Mouse (Mus musculus) spleen, adult 12 weeks (tissue): ENCODE measurements around the gene Ccr9.

ENCODE experiments used
- DNase-seq: peaks from one replicate; pipeline ENCODE4 v3.0.0; 2022; ENCODE audit warnings: low spot score

Ccr9 gene

DNA sequence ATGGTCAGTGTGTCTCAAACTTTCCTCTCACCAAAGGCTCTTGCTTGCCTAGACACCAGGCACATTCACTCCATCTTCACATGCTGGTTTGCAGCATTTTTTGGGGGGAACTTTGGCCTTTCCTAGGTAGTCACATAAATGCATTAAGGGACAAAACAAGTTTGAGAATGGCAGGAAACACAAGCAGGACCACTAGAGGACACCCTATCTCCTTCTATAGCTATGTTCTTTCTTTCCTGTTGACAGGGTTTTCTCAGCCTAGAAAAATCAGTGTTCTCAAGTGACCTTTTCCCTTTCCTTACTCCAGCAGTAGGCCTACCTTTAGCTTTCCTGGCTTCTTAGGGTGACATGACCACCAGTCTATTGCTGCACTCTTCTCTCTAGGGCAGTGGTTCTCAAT is 124.7 kb downstream of the Ccr9 start:
- no peak for DNase-seq

DNA sequence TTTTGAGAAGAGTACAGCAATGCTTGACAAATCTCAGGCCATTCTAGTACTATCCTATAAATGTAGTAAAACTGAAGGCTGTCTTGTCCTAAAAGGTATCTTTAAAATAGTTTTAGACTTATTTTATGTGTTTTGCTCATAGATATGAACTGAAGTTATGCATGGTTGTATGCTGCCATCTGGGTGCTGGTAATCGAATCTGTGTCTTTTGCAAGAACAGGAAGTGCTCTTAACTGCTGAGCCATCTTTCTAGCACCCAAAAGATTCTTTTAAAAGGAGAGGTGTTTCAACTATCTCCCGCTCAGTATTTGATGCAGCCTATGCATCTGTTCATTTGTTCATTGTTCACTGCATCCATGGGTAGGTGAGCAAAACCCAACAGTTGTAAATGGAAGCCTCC is 127.0 kb downstream of the Ccr9 start:
- DNase-seq: no peak

DNA sequence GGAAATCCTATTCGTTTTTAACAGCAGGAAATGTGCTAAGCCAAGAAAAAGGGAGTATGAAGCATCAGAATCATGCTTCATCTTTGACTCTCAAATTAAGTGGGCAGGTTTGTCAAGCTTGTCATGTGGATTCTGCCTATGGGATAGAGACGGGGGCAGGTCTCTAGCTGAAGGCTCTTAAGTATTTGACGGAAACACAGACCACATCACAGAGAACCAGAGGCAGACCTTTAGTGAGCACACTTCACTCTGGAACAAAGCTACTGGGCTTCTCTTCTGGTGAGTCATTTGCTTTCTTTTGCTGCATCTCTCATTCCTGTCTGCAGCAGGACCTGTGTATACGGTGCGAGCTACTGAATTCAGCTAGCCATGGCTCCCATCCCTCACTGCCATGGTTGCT is 128.0 kb downstream of the Ccr9 start, which contains the start of gene Cxcr6:
TSS of gene Cxcr6 (plus strand) at position 209 of the 400 bp plus-strand sequence.
- no peak for DNase-seq

DNA sequence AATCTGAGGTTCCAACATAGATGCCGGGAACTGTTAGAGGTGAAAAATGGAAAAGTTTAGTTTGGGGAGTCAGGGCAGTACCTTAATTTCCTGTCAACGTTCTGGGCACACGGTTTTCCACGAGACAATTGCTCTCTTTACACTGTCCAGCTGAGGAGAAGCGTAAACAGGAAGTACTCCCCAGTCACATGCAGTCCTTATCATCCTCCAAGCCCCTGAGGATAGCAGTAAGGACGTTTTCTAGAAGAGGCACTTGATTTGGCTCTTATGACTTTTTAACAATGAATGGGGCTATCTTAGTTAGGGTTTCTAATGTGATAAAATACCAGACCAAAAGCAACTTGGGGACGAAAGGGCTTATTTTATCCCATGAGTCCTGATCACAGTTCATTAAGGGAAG is 130.3 kb downstream of the Ccr9 start:
- DNase-seq: no peak

DNA sequence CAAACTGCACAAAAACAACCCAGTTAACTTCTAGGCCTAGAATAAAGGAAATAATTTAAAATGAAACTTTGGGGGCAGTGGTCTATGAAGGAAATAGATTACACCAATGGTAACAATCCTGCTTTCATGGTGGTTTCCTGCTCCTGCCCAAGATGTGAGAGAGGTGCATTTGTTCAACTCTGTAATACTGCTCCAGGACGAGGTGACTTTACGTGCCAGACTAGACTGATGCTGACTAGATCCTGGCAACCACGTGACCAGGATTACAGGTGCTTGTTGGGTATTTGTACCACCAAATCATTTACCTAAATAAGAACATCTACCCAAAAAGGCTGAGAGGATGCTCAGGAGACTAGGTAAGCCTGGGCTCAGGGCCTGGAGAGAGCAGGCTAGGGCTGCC is 133.6 kb downstream of the Ccr9 start:
- no peak for DNase-seq

DNA sequence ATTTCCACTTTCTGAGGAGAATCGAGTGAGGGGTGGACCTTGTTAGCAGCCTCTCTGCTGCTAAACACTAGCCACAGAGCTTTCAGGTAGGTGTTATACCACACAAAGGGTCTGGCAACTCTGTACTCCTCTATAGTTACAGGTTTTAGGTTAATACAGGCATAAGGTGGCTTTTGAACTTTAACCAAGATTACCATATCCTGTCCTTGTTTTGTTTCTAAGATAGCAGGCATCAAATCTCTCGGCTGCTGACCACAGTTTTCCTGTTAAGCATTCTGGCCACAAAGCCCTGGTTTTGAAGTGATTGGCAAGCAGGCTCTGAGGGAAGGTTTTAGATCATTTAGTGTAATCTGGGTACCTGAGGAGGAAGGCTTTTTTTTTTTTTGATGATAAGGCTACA is 136.1 kb downstream of the Ccr9 start:
- DNase-seq: no peak

DNA sequence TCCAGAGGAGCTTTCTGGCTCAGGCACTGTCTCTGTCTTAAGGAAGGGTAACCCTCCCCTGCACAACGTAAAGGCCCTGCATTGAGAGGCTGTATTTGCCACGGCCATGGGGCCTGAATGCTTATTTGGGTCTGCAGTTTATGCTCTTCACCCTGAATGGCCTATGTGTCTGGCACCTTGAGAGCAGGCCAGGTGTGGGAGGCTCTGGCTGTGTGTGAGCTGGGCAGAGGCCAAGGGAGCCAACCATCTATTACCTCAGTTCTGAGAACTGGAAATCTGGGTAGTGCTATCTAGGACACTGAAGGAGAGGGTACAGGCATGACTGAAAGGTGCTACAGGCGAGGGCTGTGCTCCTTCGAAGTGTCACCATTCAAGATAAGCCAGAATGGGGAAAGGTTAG is 136.6 kb downstream of the Ccr9 start:
- DNase-seq: no peak

DNA sequence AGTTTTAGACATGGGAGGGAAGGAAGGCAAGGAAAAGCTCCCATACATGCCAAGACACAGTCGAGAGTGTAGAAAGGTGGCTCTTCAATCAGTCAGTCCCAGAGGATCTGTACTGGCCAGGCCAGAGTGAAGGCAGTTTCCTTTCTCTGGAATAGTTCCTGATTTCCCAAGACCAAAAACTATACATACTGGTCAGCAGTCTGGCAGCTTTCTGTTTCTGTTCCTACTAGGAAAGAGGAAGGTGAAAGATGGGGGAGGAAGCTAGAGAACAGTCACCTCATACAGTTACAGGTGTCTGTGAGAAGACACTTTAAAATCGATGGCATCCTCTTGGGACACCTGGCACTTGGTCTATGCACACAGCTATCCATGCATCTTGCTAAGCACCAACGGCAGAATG is 137.2 kb downstream of the Ccr9 start:
- DNase-seq: no peak

DNA sequence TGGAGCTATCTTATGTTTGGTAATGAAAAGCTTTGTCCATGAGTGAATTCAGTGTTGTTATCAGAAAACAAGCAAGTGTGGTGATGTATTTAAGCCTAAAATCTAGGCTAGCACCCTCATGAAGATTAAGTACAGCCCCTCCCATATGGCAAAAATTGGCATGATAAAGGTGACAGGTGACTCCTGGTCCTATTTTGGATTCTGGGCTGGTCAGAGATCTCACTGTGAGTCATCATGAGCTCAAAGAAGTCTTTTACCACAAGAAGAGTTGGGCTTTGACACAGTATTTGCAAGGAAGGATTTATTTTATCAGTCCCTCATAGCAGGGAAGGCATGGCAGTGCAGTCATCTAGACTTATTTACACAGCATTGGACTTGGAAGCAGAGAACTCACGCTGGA is 137.8 kb downstream of the Ccr9 start:
- DNase-seq: no peak

DNA sequence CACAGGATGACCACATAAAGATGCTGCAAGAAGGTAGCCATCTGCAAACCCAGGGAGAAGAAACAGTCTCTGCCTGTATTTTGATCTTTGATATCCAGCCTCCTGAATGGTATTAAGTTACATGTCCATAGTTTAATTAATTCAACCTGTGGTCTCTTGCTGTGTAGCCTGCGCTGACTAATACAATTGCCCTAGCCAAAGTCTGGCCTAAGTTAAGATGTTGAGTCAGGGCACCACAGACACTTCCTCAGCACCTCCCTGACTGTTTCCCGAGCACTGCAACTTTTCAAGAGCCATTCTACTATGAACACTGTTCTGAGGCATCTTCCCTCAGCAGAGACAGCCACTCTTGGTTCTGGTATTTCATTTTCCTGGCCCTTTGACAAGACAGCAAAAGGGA is 140.4 kb downstream of the Ccr9 start:
- no peak for DNase-seq

DNA sequence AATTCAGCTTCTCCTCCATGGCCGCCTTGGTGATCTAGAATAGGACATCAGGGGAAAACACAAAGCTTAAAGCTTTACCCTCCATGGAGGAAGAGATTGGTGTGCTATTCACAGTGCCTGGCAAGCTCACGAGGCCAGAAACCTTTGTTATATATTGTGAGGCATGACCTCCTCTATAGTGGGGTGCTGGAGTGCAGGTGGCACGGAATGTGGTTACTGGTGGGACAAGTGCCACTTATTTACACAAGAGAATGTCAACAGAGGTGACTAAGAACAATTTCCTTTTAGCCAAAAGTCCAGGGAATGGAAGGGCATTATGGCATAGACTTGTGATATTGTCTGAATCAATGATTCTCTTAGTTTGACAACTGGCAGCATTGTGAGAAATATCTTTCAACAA is 148.4 kb downstream of the Ccr9 start:
- no peak for DNase-seq

DNA sequence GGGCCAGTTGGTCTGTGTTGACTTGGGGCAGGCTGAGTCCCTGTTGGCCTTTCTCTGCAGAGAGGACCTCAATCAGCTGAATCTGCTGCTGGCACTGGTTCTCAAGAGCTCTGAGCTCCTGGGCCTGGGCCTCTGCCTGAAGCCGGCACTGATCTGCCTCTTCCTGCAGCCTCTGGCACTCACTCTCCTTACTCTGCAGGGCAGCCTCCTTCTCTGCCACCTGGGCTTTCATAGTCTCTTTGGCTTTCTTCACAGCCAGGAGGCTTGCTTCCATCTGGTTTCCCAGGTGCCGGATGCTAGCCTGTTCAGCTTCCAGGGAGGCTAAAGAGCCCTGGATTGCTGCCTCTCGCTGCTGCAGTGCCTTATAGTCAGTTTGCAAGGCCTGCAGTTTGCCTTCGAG is 150.7 kb downstream of the Ccr9 start:
- DNase-seq: no peak
